Mouse (Mus musculus): ENCODE data around the gene Prune1. TPM values are rescaled to one million over a fixed set of nuclear protein-coding genes. Genes with fewer than 3 reads are reported as not detected.

Prune1 gene
- polyA plus RNA-seq, 1 experiment from 2014 or later = 21.2 TPM

- 0% methylated on average over 13 of the region's 13 CpGs for WGBS
- Histone ChIP-seq H3K36me3 (ENCODE audit: control insufficient read depth, insufficient read depth, low read length) (peaks cover 30% of the 10 kb centered on the region), H3K27ac (ENCODE audit: low read length) (peak overlapping the region; percentile 99), H3K9ac (ENCODE audit: low read length) (peak overlapping the region; percentile 98), H3K4me1 (ENCODE audit: control insufficient read depth, insufficient read depth, low read length) (peaks cover 38% of the 10 kb centered on the region), H3K27me3 (ENCODE audit: control insufficient read depth, insufficient read depth, low read length) (no peaks in the 10 kb centered on the region), H3K4me3 (replicated peaks; ENCODE audit: low read length) (peak overlapping the region; percentile 89), H3K9me3 (replicated peaks; ENCODE audit: control insufficient read depth, low read length) (no peaks in the 10 kb centered on the region), H3K4me2 (ENCODE audit: low read depth, low read length) (peak overlapping the region; percentile 88)
- ATAC-seq (ENCODE audit: insufficient read depth, low FRiP score) = peak; percentile 27; the same call in 1 of the 2 replicates
These were observed 51.9 kb downstream of the Prune1 start for GRCm38 (mm10) chr3:95229781-95230494.

GRCm38 (mm10) chr3:95228894-95229780 lies 52.7 kb downstream of the Prune1 start:
- Histone ChIP-seq H3K4me3 (replicated peaks; ENCODE audit: low read length) (peak overlapping the region; percentile 89), H3K9me3 (replicated peaks; ENCODE audit: control insufficient read depth, low read length) (no peaks in the 10 kb centered on the region), H3K4me2 (ENCODE audit: low read depth, low read length) (peak overlapping the region; percentile 88), H3K27ac (ENCODE audit: low read length) (peak overlapping the region; percentile 99), H3K4me1 (ENCODE audit: control insufficient read depth, insufficient read depth, low read length) (peaks cover 41% of the 10 kb centered on the region), H3K36me3 (ENCODE audit: control insufficient read depth, insufficient read depth, low read length) (peaks cover 22% of the 10 kb centered on the region), H3K27me3 (ENCODE audit: control insufficient read depth, insufficient read depth, low read length) (no peaks in the 10 kb centered on the region), H3K9ac (ENCODE audit: low read length) (peak overlapping the region; percentile 98)
- peak; percentile 18 for ATAC-seq (ENCODE audit: insufficient read depth, low FRiP score)
- WGBS = under 1% methylated on average over 43 of the region's 43 CpGs

- H3K27me3 ChIP-seq (ENCODE audit: control insufficient read depth, insufficient read depth, low read length) = no peaks in the 10 kb centered on the region
- no peaks in the 10 kb centered on the region for H3K9me3 ChIP-seq (replicated peaks; ENCODE audit: control insufficient read depth, low read length)
- peak within 1 kb of the TSS; percentile 88 for H3K4me2 ChIP-seq (ENCODE audit: low read depth, low read length)
- H3K27ac ChIP-seq (ENCODE audit: low read length) = peak within 1 kb of the TSS; percentile 99
- under 1% methylated on average over 64 of the region's 64 CpGs for WGBS
- peaks cover 23% of the 10 kb centered on the region for H3K36me3 ChIP-seq (ENCODE audit: control insufficient read depth, insufficient read depth, low read length)
- peak within 1 kb of the TSS; percentile 89 for H3K4me3 ChIP-seq (replicated peaks; ENCODE audit: low read length)
- H3K4me1 ChIP-seq (ENCODE audit: control insufficient read depth, insufficient read depth, low read length) = peaks cover 42% of the 10 kb centered on the region
- H3K9ac ChIP-seq (ENCODE audit: low read length) = peak within 1 kb of the TSS; percentile 98
- peak; percentile 89 for ATAC-seq (ENCODE audit: insufficient read depth, low FRiP score)
These were observed 53.6 kb downstream of the Prune1 start, which contains the start of gene Cdc42se1 for GRCm38 (mm10) chr3:95228148-95228893. TSS of gene Cdc42se1 (plus strand) at chr3:95228732.

GRCm38 (mm10) chr3:95227214-95227613 lies 54.7 kb downstream of the Prune1 start:
- Histone ChIP-seq H3K4me2 (ENCODE audit: low read depth, low read length) (peak overlapping the region; percentile 88), H3K4me1 (ENCODE audit: control insufficient read depth, insufficient read depth, low read length) (peaks cover 36% of the 10 kb centered on the region), H3K27me3 (ENCODE audit: control insufficient read depth, insufficient read depth, low read length) (no peaks in the 10 kb centered on the region), H3K9me3 (replicated peaks; ENCODE audit: control insufficient read depth, low read length) (no peaks in the 10 kb centered on the region), H3K36me3 (ENCODE audit: control insufficient read depth, insufficient read depth, low read length) (peaks cover 13% of the 10 kb centered on the region), H3K4me3 (replicated peaks; ENCODE audit: low read length) (peak overlapping the region; percentile 89), H3K9ac (ENCODE audit: low read length) (peak overlapping the region; percentile 53), H3K27ac (ENCODE audit: low read length) (peak overlapping the region; percentile 21)
- 4% methylated on average over 1 of the region's 1 CpGs for WGBS
- ATAC-seq (ENCODE audit: insufficient read depth, low FRiP score) = no peak

GRCm38 (mm10) chr3:95224295-95224694 lies 57.6 kb downstream of the Prune1 start:
- H3K9me3 ChIP-seq (replicated peaks; ENCODE audit: control insufficient read depth, low read length) = no peaks in the 10 kb centered on the region
- peaks cover 17% of the 10 kb centered on the region for H3K36me3 ChIP-seq (ENCODE audit: control insufficient read depth, insufficient read depth, low read length)
- peaks cover 14% of the 10 kb centered on the region for H3K4me1 ChIP-seq (ENCODE audit: control insufficient read depth, insufficient read depth, low read length)
- WGBS = 41% methylated on average over 6 of the region's 6 CpGs
- no peaks in the 10 kb centered on the region for H3K27me3 ChIP-seq (ENCODE audit: control insufficient read depth, insufficient read depth, low read length)
- no peak overlapping the region for H3K27ac ChIP-seq (ENCODE audit: low read length)
- no peak overlapping the region for H3K9ac ChIP-seq (ENCODE audit: low read length)
- no peak overlapping the region for H3K4me3 ChIP-seq (replicated peaks; ENCODE audit: low read length)
- no peak overlapping the region for H3K4me2 ChIP-seq (ENCODE audit: low read depth, low read length)
- ATAC-seq (ENCODE audit: insufficient read depth, low FRiP score) = no peak

- Histone ChIP-seq H3K4me3 (replicated peaks; ENCODE audit: low read length) (no peak overlapping the region), H3K9me3 (replicated peaks; ENCODE audit: control insufficient read depth, low read length) (no peaks in the 10 kb centered on the region), H3K27me3 (ENCODE audit: control insufficient read depth, insufficient read depth, low read length) (no peaks in the 10 kb centered on the region), H3K9ac (ENCODE audit: low read length) (no peak overlapping the region), H3K27ac (ENCODE audit: low read length) (no peak overlapping the region), H3K36me3 (ENCODE audit: control insufficient read depth, insufficient read depth, low read length) (peaks cover 17% of the 10 kb centered on the region), H3K4me1 (ENCODE audit: control insufficient read depth, insufficient read depth, low read length) (peaks cover 16% of the 10 kb centered on the region), H3K4me2 (ENCODE audit: low read depth, low read length) (no peak overlapping the region)
- 87% methylated on average over 2 of the region's 2 CpGs for WGBS
- no peak for ATAC-seq (ENCODE audit: insufficient read depth, low FRiP score)
These were observed 58.8 kb downstream of the Prune1 start for GRCm38 (mm10) chr3:95223041-95223440.

GRCm38 (mm10) chr3:95218466-95219137 lies 63.3 kb downstream of the Prune1 start:
- Histone ChIP-seq H3K36me3 (ENCODE audit: control insufficient read depth, insufficient read depth, low read length) (peaks cover 21% of the 10 kb centered on the region), H3K9ac (ENCODE audit: low read length) (peak overlapping the region; percentile 97; the same call in 1 of the 2 replicates)
- WGBS = 74% methylated on average over 6 of the region's 6 CpGs

More at GRCm38 (mm10) chr3:95218466-95219137, 63.3 kb downstream of the Prune1 start:
- ATAC-seq (ENCODE audit: insufficient read depth, low FRiP score) = no peak
- H3K4me2 ChIP-seq (ENCODE audit: low read depth, low read length) = peak overlapping the region; percentile 71
- no peaks in the 10 kb centered on the region for H3K9me3 ChIP-seq (replicated peaks; ENCODE audit: control insufficient read depth, low read length)
- H3K4me1 ChIP-seq (ENCODE audit: control insufficient read depth, insufficient read depth, low read length) = peaks cover 8% of the 10 kb centered on the region; the same call in 1 of the 2 replicates
- H3K27ac ChIP-seq (ENCODE audit: low read length) = peak overlapping the region; percentile 100
- H3K27me3 ChIP-seq (ENCODE audit: control insufficient read depth, insufficient read depth, low read length) = no peaks in the 10 kb centered on the region
- H3K4me3 ChIP-seq (replicated peaks; ENCODE audit: low read length) = peak overlapping the region; percentile 92

Measured in stomach, embryonic 16.5 days (tissue).